Mouse (Mus musculus): ENCODE results near the gene Slc5a10.

DNA sequence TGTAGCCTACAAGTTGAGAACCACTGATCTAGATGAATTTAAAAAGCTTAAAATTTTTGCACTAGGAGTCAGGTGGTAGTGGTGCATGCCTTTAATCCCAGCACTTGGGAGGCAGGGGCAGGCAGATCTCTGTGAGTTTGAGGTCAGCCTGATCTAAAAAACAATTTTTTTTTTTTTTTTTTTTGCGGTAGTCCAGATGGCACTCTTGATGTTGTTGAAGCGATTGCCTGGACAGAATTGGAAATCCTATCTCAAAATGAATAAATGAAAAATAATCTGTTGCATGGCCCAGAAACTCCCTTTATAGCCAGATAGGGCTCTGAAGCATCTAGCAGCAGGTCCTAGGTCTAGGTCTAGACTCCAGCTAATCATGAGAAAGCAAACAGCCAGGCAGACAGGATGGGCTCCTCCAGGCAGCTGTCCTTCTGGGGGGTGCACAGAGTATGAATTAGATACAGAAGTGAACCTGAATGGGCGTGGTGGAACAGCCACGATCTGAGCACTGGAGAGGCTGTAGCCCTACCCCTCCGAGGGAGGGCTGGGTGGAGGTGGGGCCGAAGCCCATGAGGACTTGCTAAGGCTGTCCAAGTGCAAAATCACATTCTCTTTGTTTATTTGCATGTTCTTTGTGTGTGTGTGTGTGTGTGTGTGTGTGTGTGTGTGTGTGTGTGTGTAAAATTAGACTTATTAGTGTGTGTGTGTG lies 64.3 kb downstream of the Slc5a10 start:
- TF ChIP-seq CTCF (IDR thresholded peaks at IDR 0.05; ENCODE audit: low read depth, low read length): no peak
- TF ChIP-seq GATA1 (IDR thresholded peaks at IDR 0.05; ENCODE audit: borderline replicate concordance, low read length): no peak
- no peak for TF ChIP-seq GATA2 (IDR thresholded peaks at IDR 0.05; ENCODE audit: borderline replicate concordance, low read depth, low read length)

Data from G1E (cell line).